In the genomic region with DNA sequence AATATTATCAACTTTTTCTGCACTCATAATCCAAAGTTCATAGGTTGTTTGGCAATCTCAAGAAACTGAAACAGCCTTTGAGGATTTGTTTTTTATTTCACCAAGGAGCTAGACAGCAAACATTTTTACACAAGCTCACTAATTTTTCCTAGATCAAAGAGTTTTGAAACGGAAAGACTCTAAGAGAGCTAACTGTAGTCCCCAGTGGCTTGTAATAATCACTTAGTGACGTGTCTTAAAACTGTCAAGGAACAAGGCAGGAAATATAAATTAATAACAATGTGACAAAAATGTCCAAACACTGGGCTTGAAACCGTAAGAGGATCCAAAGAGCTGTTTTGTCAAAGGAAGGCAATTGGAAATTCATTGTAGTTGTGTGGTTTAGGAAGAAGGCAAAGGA, we compare ENCODE assay signal across 8 mouse cellular contexts. TPM values are rescaled to one million over a fixed set of nuclear protein-coding genes. Genes with fewer than 3 reads are reported as not detected.
DNase-seq lines count a peak whose midpoint lies in the region; ATAC-seq and TF ChIP-seq lines count a peak whose summit lies in the region.

No protein-coding gene starts in this region.

- H3K79me2 ChIP-seq in myocyte (ENCODE audit: control insufficient read depth, insufficient read depth), result peaks cover 39% of the 10 kb centered on the region

- H3K4me3 ChIP-seq in left cerebral cortex, adult 2 months, result no peak overlapping the region
- H3K4me3 ChIP-seq in cortical plate, adult 2 months (ENCODE audit: insufficient read depth, low read length), result peak overlapping the region; percentile 90; the same call in 1 of the 2 replicates
- H3K4me3 ChIP-seq in hindbrain, postnatal 0 days (ENCODE audit: low read length), result peak overlapping the region; percentile 56
- H3K4me3 ChIP-seq in myocyte, result peak overlapping the region; percentile 78

- intact Hi-C loops in left cerebral cortex, adult 2 months (cut with DNase I), result no loop called here
- intact Hi-C loops in left cerebral cortex, postnatal 25 days (cut with DNase I), result no loop called here

- no peak for TF ChIP-seq CTCF in left cerebral cortex, adult 2 months (IDR thresholded peaks at IDR 0.05)
- TF ChIP-seq CTCF in cortical plate, adult 2 months (IDR thresholded peaks at IDR 0.05; ENCODE audit: extremely low read depth, insufficient read depth, low read length), result no peak
- TF ChIP-seq CTCF in hindbrain, postnatal 0 days (IDR thresholded peaks at IDR 0.05; ENCODE audit: low read depth), result no peak

- WGBS in hindbrain, postnatal 0 days, result 39% methylated on average over 3 of the region's 3 CpGs

- no peak for ATAC-seq in hindbrain, postnatal 0 days

- DNase-seq in left cerebral cortex, adult 2 months (ENCODE audit: extremely low spot score in 1 of 2, low spot score in 2 of 2), result no peak
- DNase-seq in left cerebral cortex, postnatal 25 days (ENCODE audit: low spot score in 2 of 2), result no peak
- no peak for DNase-seq in hindbrain, postnatal 0 days (ENCODE audit: low spot score)
- DNase-seq in layer of hippocampus, adult 18-20 months (ENCODE audit: low spot score in 2 of 2), result no peak
- no peak for DNase-seq in right cerebral cortex, postnatal 4 days
- DNase-seq in thymus, postnatal 4 days, result no peak

- no peak for TF ChIP-seq POLR2A in cortical plate, adult 2 months (IDR thresholded peaks at IDR 0.05; ENCODE audit: extremely low read depth, insufficient read depth, low read length)
- no peak for TF ChIP-seq POLR2A in myocyte (IDR thresholded peaks at IDR 0.05; ENCODE audit: insufficient read length, low read depth)

- no peak overlapping the region for H3ac ChIP-seq in myocyte (ENCODE audit: control insufficient read depth, insufficient read length)

- H3K36me3 ChIP-seq in hindbrain, postnatal 0 days (ENCODE audit: insufficient read depth, low read length), result no peaks in the 10 kb centered on the region
- no peaks in the 10 kb centered on the region for H3K36me3 ChIP-seq in myocyte (ENCODE audit: control insufficient read depth, insufficient read depth)

- peak overlapping the region; percentile 38; the same call in 1 of the 2 replicates for H3K27ac ChIP-seq in left cerebral cortex, adult 2 months
- no peak overlapping the region for H3K27ac ChIP-seq in cortical plate, adult 2 months (ENCODE audit: insufficient read depth, low read length)
- 0 out of 2 replicates have a peak overlapping the region, but pooled peaks have one; percentile 81 for H3K27ac ChIP-seq in hindbrain, postnatal 0 days

- no peak overlapping the region for H3K9ac ChIP-seq in hindbrain, postnatal 0 days (replicated peaks; ENCODE audit: low read length)

- no peaks in the 10 kb centered on the region for H3K9me3 ChIP-seq in hindbrain, postnatal 0 days (ENCODE audit: low read length)

- H3K27me3 ChIP-seq in hindbrain, postnatal 0 days (ENCODE audit: insufficient read depth, low read length), result no peaks in the 10 kb centered on the region
- H3K27me3 ChIP-seq in myocyte (ENCODE audit: control insufficient read depth, insufficient read depth, insufficient read length), result no peaks in the 10 kb centered on the region

- H3K4me2 ChIP-seq in hindbrain, postnatal 0 days (ENCODE audit: low read depth, low read length), result peak overlapping the region; percentile 60
- peak overlapping the region; percentile 87 for H3K4me2 ChIP-seq in myocyte (ENCODE audit: low read depth)

- no peaks in the 10 kb centered on the region; the same call in 1 of the 2 replicates for H3K4me1 ChIP-seq in cortical plate, adult 2 months (ENCODE audit: control insufficient read depth, insufficient read depth, low read length)
- H3K4me1 ChIP-seq in hindbrain, postnatal 0 days (ENCODE audit: insufficient read depth, low read length), result no peaks in the 10 kb centered on the region

TF ChIP-seq in myocyte, 11 proteins besides CTCF, POLR2A, EP300 and RAD21:
- TF ChIP-seq SRF (IDR thresholded peaks at IDR 0.05; ENCODE audit: control insufficient read depth, insufficient read length, low read depth), result no peak

RNA-seq across cellular contexts. Expression of a gene that starts 1.0 kb away (rescaled TPM):
- total RNA-seq in left cerebral cortex, adult 2 months (2021), result 100 to 1,000 TPM; 232 to 236 TPM
- total RNA-seq in left cerebral cortex, postnatal 25 days (2021), result 100 to 1,000 TPM; 212 to 236 TPM
- 301 and 326 TPM in 2 replicates for polyA plus RNA-seq in cortical plate, adult 2 months (2012; rRNA removed)
- total RNA-seq in hindbrain, postnatal 0 days (2014; rRNA removed), result 118 and 130 TPM in 2 replicates
- 88.6 and 99.7 TPM in 2 replicates for polyA plus RNA-seq in hindbrain, postnatal 0 days (2015; fragmentation: Nextera tagmentation; extraction: Ambion mirVana)
- polyA plus RNA-seq in myocyte (2012; fragmentation: generic; extraction: Trizol), result 33.5 TPM
- total RNA-seq in layer of hippocampus, adult 18-20 months (2021), result 100 to 1,000 TPM; 195 to 213 TPM
